Mouse (Mus musculus) mouse trophoblast stem cell (cell line): Measurements from ENCODE around the gene Ptcd1.
"Not testable (repeated sequence)": the region's sequence is repeated elsewhere in the genome, so short reads cannot be mapped to it uniquely, and the experiment has no call there.

Source experiments
- in situ Hi-C, 2 experiments: fragments of 300-500 bp; cut with MseI, MboI; formaldehyde crosslinking; loops; 2 replicates in 1 of 2; 3 replicates in 1 of 2; pipeline ENCODE4 v1.15.1; 2025

Ptcd1 gene

DNA sequence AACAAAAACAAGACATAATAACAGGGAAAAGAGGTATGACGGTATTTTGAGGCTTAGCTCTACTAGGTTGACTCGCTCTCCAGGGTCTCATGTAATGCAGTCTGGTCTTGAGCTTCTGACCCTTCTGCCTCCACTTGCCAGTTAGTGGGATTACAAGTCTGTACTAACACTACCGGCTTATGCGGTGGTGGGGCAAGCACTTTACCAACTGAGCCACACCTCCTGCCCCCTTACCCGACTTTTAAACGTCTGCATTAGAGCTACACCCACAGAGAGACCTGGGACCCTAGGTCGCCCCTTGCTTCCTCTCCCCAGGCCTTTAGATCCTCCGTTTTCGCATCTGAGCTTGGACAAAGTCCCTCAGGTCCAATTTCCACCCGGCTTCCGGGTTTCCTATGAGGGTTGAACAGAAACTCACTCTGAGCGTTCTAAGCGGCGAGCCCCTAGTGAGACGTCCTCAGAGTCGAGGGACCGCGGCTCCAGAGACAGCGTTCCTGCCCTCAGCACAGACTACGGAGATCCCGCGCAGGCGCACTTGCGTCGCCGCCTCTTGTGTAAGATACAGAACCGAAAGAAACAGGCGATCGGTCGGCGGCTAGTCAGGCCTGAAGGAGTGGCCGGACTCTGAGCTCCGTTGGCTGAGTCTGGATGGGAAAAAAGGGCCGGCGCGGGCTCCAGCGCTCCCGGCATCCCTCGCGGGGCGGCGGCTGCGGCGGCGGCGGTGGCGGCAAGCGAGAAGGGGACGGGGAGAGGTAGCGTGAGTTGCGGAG, at the start of gene Ptcd1, which contains the start of gene Cpsf4:
Ptcd1 (minus strand) TSS at position 573 of the 770 bp plus-strand sequence.
Cpsf4 (plus strand) TSS at position 678 of the 770 bp plus-strand sequence.
- in situ Hi-C loops = no loop called here

DNA sequence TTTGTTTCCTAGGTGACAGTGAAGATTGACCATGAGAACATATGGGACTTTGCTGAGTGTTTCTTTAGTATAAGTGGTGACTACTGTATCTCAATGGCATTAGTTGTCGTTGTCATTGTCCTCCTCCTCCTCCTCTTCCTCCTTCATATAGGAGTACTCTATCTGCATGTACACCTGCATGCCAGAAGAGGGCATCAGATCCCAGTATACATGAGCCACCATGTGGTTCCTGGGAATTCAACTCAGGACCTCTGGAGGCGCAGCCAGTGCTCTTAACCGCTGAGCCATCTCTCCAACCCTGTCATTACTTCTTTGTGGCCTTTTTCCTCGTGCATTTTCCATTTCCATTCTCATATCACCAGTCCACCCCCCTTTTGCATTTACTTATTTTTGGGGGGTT, 47.8 kb upstream of the Ptcd1 start:
- in situ Hi-C loops = loop anchor here in 1 of 2 experiments (10.0 kb wide), 1 partner anchor 150 kb away; no protein-coding TSS in a partner anchor

DNA sequence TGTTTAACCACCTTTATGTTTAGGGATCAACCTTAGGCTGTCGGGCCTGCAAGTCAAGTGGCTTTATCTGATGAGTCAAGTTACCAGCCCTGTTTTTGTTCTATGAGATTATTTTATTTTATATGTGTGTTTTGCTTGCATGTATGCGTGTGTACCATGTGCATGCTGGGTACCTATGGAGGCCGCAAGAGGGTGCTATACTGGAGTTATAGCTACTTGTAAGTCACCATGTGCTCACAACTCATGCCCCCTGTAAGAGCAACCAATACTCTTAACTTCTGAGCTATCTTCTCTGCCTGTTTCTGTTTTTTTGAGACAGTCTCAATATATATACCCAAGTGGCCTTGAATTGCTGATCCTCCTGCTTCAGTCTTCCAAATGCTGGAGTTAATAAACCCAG, 46.6 kb upstream of the Ptcd1 start:
- in situ Hi-C loops = loop anchor here in 1 of 2 experiments (10.0 kb wide), 1 partner anchor 151 kb away; no protein-coding TSS in a partner anchor

DNA sequence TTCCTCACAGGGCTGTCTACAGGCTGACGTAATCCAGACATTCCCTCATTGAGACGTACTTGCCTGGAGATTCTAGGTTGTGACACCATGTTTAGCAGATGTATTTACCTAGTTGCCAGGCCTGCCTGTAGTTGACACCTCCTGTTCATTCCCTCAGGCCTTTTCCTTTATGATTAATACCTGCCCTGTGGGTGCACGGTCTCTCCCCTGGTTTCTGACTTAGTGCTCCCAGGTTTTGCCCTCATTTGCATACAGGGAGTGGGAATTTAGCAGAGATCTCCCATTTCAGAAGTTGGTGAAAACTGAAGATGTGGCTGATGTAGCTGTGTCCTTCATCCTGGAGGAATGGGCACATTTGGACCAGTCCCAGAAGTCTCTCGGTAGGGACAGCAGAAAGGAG, 45.3 kb upstream of the Ptcd1 start:
- in situ Hi-C loops = loop anchor here in 1 of 2 experiments (10.0 kb wide), 1 partner anchor 153 kb away; no protein-coding TSS in a partner anchor

DNA sequence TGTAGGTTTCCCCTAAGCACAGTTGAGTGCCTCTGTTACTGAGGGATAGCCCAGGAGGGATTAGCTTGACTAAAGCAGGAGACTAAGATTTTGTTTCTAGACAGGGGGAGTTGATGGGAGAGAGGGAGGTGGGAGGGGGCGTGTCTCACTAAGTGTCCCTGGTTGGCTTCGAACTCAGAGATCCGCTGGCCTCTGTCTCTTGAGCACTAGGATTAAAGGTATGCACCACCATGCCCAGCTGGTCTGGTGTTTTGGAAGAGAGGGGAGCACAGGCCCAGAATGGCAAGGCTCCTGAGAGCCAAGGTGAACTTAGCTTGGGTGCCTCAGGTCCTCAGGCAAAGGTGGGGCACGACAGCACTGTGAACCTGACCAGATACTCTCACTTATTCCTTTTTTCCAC, 44.4 kb upstream of the Ptcd1 start:
- in situ Hi-C loops = loop anchor here in 1 of 2 experiments (10.0 kb wide), 1 partner anchor 153 kb away; no protein-coding TSS in a partner anchor

DNA sequence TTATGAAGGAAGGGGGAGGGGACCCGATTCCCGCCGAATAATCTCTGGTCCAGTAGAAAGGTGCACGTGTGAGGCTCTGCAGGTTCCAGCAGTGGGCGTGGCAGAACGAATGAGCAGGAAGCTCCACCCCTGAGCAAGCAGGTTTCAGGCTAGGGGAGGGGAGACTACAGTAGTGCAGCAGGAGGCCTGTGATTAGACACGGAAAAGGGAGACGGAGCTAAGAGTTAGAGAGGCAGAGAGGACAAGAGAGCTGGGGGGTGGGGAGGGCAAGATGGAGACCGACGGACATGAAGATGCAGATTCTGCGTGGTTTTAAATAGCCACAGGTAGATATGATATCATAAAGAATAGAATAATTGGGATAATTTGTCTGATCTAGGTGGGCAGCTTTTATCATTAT, 41.5 kb upstream of the Ptcd1 start:
- in situ Hi-C loops = not testable (repeated sequence)

DNA sequence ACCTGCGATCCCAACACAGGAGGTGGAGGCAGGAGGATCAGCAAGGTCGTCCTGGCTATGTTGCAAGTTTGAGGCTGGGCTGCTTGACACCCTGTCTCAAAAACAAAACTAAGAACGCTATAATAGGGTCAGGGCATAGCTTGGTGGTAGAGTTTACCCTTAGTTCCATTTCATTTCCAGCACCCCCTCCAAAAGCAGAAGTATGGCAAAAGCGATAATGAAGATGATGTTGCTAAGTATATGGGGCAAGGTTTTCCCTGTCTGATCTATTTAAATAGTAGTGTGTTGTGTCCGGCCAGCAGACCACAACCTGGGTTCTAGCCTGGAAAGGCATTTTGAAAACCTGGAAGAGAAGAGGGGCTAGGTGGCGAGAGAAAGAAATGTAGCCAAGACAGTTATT, 41.0 kb upstream of the Ptcd1 start:
- in situ Hi-C loops = no loop called here

DNA sequence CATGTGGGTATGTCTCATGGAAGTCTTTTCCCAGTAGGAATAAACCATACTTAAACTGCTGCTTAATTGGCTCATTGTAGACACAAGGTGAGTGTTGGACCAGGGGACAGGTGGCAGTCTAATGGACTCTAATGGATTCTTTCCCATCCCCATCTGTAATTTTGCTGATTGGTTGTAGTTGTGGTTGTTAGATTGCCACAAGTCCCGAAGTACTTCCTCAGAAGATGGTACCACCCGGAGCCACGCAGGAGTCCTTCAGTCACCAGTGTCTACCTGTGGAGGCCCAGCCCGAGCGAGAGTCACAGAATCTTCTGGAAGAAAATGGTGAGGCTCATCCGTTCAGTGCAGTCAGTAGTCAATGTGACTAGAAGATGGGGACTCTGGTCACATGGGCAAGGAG, 40.5 kb upstream of the Ptcd1 start:
- in situ Hi-C loops = no loop called here

DNA sequence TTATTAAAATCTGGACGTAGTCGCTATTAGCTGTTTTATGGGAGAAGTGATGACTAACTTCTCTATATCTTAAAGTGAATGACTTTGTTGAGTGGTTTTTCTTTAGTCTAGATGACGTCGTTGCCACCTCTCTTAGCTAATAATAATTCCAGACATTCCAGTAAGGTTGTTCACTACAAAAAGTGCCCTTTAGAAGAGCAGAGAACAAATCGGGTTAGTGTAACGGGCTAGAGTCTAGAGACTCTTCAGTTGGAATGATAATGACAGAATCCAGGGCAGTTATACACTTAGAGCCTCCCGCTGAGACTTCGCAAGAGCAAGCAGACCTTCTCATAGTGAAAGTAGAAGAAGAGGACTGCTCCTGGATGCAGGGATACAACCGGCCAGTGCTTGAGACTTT, 38.1 kb upstream of the Ptcd1 start:
- in situ Hi-C loops = no loop called here

DNA sequence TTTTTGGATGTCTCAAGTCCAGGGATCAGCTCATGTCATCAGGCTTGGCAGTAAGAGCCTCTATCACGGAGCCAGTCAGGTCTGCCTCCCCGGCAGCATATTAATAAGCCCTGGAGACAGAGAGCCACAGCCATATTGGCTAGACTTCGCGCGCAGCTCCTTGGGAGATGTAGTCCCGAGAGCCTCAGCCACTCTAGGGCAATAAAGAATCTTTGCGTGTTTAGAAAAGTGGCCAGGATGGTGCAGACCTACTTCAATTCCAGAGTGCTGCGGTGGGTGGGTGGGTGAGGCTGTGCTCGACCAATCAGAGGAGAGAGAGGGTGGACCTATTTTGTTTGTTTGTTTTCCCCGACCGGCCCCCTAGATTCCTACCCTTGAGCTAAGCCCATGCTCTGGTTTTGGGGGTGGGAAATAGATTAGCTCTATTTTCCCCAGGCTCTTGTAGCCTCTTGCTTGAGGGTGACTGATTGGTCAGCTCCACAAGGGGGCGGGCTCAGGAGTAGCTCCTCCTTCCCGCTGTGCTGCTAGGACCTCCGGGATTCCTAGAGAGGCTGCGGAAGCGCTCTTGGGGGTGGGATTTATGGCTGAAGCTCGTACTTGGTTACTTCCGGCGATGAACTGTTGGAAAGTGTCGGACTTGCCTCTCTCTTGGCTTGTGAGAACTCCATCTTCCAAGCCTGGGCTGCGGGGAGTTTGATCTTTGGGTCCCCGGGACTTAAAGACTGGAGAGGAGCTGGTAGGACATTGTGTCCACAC, 37.2 kb upstream of the Ptcd1 start, which contains the start of gene Zkscan5:
Zkscan5 (plus strand) TSS at position 627 of the 756 bp plus-strand sequence.
- in situ Hi-C loops = no loop called here

DNA sequence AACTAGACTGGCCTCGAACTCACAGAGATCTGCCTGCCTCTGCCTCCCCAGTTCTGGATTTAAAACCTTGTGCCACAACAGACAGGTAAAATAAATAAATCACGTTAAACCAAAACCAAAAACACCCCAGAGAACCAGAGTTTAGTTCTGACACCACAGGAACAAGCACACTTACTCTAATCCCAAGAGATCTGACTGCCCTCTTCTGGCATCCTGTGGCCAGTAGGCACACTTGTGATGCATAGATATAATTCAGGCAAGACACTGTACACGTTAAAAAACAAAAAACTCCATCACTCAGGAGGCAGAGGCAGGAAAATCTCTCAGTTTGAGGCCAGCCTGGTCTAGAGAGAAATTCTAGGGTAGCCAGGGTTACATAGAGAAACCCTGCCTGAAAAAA, 35.5 kb upstream of the Ptcd1 start:
- in situ Hi-C loops = no loop called here

DNA sequence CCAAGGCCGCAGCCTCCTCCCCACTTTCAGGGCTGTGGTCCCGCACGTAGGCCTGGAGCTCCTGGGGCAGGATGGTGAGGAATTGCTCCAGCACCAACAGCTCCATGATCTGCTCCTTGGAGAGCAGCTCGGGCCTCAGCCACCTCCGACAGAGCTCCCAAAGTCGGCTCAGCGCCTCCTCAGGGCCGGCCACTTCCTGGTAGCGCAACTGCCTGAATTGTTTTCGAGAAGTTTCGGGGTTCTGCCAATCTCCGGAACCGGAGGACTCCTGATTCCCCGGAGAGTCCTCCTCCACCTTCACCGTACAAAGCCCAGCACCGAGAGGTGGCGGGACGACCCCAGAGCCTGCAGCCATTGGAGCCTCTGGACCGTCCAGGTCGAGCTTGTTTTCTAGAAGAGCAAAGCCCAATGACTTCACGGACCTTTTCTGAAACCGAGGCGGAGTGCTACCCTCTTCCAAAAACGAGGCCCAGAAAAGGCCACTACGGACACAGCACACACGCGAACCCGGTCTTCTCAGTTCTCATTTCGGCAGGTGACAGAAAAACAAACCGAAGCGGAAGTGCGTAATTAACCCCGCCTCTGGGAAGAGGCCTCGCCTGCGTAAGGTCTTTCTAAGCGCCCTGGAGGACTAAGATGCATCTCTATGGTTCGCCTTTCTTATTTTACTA, 34.5 kb upstream of the Ptcd1 start, which contains the start of gene Zkscan14:
Zkscan14 (minus strand) TSS at position 548 of the 671 bp plus-strand sequence.
- in situ Hi-C loops = no loop called here

DNA sequence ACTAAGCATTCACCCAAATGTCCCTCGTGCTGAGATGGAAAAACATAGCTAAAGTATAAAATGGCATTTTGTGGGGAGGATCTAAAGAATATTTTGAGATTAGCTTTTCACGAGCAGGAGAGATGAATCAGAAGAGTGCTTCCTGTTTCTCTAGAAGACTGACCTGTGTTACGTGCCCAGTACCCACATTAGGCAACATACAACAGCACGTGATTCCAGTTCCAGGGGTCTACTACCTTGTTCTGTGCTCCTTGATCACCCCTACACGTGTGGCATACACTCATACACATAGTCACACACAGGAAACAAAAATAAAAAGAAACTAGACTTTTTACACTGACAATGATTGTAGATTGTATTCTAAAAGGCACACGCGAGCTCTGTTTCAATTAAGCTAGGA, 33.5 kb upstream of the Ptcd1 start:
- in situ Hi-C loops = no loop called here

DNA sequence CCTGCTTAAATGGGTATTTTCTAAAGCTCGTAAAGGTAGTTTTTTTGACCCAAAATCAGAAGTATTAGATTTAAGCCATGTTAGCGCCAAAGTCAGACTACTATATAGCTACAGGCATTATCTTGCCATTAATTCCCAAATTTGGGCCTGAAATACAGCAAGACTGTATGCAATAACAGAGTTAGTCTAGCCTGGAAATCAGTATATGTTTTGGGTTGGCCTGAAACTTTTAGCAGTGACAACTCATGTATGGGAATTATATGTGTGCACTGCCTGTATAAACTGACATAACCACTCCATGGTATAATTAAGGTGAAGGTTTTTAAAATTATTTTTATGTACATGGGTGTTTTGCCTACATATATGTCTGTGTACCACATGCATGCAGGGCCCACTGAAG, 25.1 kb upstream of the Ptcd1 start, which contains the start of gene Atp5j2:
Atp5j2 (minus strand) TSS at position 101 of the 400 bp plus-strand sequence.
- in situ Hi-C loops = no loop called here

DNA sequence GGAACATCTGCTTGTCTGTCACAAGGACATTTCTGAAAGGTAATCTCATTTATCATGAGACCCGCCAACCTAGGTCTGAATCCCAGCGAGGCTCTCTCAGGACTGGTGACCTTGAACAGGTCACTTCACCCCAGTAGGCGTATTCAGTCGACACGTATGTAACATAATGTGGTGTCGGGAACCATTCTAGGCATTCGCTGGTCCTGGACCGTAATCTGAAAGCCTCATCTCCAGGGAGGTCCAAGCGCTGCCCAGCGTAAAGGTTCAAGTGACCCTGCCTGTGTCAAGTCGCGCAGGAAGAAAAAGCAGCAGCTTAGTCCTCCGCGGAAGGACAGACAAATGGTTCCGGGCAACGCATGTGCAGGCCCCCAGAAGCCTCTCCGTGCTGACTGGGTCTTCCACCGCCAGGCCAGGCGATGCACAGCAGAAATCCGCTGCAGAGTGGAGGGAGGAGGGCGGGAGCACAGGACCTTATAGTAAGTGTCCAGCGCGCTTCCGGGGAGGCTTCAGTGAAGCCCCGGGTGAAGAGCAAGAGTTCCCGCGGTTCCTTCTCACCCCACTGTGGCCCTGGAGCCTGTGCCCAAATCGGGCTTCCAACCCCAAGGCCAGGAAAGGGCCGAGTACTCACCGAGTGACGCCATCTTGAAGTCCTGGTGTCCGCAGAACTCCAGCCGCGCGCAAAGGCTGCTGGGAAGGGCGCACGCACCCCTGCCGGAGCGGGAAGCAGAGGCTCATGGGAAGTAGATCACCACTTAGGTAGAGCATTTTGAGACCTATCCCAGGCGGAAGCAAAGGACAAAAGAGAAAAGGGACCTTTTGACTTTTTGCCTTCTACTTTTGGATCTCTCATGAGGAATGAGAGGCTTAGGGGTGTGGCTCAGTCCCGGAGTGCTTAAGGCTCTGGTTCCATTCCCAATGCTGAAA, 24.2 kb upstream of the Ptcd1 start:
- in situ Hi-C loops = no loop called here

DNA sequence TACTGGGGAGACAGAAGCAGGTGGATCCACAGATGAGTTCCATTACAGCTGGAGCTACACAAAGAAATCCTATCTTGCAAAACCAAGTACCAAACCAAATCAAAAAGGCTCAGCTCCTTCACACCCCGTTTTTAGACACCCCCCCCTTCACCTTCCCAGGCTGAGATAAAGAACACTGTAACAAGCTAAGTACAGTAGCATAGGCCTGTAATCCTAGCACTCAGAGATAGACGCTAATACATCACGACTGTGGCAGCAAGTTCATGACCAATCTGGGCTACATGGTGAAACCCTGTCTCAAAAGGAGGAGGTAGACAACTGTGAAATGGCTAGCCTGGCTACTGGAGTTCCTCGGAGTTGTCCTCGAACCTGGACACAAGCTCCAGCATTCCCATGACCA, 23.5 kb upstream of the Ptcd1 start:
- in situ Hi-C loops = no loop called here

DNA sequence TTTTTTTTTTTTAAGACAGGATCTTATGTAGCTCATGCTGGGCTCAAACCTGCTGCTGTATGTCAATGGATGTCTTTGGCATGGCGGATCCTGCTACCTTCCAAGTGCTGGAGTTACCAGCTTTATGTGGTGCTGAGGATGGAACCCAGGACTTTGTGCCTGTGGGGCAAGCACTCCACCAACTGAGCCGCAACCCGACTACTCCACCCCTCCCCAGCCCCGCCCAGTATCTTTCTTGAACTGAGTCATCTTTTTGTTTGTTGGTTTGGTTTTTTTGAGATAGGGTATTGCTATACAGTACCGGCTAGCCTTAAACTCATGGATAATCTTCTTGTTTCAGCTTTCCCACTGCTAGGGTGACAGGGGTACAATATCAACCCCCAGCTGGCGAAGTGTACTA, 22.5 kb upstream of the Ptcd1 start:
- in situ Hi-C loops = no loop called here

DNA sequence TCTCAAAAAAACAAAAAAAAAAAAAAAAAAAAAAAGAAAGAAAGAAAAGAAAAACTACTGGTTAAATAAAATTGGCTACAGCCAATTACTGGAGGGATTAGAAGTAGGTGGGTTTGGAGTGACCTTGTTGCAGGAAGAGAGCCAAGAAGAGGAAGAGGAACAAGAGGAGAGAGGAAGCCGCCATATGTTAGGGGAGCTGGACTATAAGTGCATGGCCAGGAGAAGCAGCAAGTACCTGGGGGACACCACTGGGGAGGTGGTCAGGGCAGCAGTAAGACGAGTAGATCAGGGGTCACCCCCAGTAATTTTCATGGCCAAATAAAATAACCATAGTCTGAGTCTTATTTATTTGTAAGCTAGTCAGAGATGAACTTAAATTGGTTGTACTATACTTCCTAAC, 18.3 kb upstream of the Ptcd1 start:
- in situ Hi-C loops = no loop called here

DNA sequence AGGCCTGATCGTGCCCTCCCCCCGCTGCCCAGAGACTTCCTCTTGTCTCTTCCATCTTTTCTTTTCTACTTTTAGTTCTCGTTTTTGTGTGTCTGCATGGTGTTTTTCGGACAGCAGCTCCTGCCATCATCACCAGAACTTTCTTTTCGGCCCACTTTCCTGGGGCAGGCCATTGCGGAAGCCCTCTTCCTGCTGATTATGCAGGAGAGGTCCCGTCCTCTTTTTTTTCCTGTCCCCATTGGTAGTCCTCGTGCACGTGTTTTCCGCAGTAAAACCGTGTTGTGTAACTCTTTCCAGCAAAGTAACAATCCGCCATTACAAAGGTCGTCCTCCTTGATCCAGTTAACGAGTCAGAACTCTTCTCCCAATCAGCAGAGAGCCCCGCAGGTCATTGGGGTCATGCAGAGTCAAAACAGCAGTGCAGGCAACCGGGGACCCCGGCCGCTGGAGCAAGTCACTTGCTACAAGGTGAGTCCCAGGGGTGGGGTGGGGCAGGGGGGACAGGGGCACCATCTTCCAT, 11.6 kb upstream of the Ptcd1 start:
- in situ Hi-C loops = no loop called here

DNA sequence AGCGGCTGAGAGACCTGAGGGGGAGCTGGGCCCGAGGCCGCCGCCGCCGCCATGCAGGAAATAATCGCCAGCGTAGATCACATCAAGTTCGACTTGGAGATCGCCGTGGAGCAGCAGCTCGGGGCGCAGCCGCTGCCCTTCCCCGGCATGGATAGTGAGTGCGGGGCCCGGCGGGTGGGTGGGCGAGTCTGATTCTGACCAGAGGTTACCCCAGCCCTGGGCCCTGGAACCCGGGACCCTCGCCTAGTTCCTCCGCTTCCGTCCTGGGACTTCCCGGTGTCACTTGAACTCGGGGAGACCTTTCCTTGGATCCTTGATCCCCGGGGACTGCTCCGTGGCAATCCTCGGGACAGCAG, 376 bp upstream of the Ptcd1 start:
- in situ Hi-C loops = no loop called here

DNA sequence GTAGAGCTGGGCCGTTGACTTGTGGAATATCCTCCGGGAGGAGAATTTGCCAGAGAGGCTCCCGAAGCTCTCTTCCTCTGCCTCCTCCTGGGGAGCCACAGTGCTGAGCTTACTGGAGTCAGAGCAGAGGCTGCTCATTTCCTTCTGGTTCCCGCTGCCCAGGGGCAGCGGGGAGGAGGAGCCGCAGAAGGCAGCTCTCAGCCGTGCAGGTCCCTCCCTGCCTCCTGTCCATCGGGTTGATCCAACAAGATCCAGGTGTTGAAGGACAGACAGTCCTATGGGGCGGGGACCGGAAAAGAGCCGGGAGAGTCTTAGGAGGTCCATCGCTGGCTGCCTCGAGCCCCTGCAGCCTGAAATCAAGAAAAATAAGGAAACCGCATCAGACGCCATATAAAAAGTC, 1.7 kb downstream of the Ptcd1 start:
- in situ Hi-C loops = no loop called here
